Mouse (Mus musculus) cortical plate, adult 2 months (tissue): ENCODE results near the gene Ccdc86.

Experiments used
- CTCF ChIP-seq: fragments of 200-500 bp; IDR thresholded peaks from 2 replicates; pipeline ENCODE4 v1.5.1; 2011; ENCODE audit warnings: mild to moderate bottlenecking, control low read depth, low read length; ENCODE audit not compliant: insufficient read depth; ENCODE audit errors: extremely low read depth
- POLR2A ChIP-seq: fragments of 200-500 bp; IDR thresholded peaks from 2 replicates; pipeline ENCODE4 v1.6.1; 2011; ENCODE audit warnings: mild to moderate bottlenecking, low read length, control low read depth; ENCODE audit not compliant: insufficient read depth; ENCODE audit errors: extremely low read depth

- TF ChIP-seq CTCF: no peak
- TF ChIP-seq POLR2A: no peak
Measured at GRCm38 (mm10) chr19:10947219-10947618, 1.8 kb downstream of the Ccdc86 start.
